Mouse (Mus musculus) cerebellum, adult 2 months (tissue): ENCODE measurements around the gene Fgfr2.

ENCODE experiments used
- CTCF ChIP-seq: fragments of 200-500 bp; IDR thresholded peaks from 2 replicates; pipeline ENCODE4 v1.5.1; 2011; ENCODE audit warnings: low read depth, mild to moderate bottlenecking, control low read depth, low read length, moderate library complexity, borderline replicate concordance; ENCODE audit not compliant: insufficient read depth
- POLR2A ChIP-seq: fragments of 200-500 bp; IDR thresholded peaks from 2 replicates; pipeline ENCODE4 v1.6.1; 2011; ENCODE audit warnings: low read length, control low read depth, borderline replicate concordance; ENCODE audit not compliant: insufficient read depth

DNA sequence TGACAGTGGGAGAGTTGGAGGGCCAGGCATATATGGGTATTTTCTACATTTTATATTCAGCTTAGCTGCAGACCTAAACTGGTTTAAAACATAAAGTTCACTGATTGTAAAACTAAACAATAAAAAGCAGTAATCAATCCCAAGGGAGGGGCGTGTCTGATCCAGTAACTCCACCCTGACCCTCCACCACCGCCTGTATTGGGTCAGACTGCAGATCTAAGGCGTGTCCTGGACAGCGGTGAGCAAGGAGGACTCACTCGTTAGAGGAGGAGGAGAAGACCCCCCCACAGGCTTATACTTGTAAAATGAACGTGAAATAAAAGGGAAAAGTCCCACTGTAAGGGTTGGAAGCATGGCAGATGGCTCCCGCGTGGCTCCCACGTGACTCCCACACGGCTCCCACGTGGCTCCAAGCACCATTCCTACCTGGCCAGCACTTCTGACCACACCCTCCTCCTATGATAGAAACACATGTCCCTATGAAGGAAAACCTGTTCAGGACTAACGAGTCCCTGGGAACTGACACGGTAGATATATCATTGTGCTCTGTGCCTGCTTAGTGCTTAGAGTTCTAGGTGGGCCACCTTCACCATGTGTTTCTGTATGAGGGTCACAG is 2131.9 kb downstream of the Fgfr2 start:
- TF ChIP-seq POLR2A (no peak), CTCF (no peak)
